Mouse (Mus musculus) G1E (cell line): ENCODE data around the gene Sycp2l.

Source experiments
- CTCF ChIP-seq: IDR thresholded peaks from 2 replicates; pipeline ENCODE4 v1.5.1; 2012; ENCODE audit warnings: low read depth, low read length, inconsistent platforms, mixed read lengths
- GATA1 ChIP-seq: IDR thresholded peaks from 2 replicates; pipeline ENCODE4 v1.6.1; 2012; ENCODE audit warnings: borderline replicate concordance, low read length, inconsistent platforms, mixed read lengths
- GATA2 ChIP-seq: IDR thresholded peaks from 2 replicates; pipeline ENCODE4 v1.6.1; 2012; ENCODE audit warnings: low read depth, low read length, inconsistent platforms, borderline replicate concordance

DNA sequence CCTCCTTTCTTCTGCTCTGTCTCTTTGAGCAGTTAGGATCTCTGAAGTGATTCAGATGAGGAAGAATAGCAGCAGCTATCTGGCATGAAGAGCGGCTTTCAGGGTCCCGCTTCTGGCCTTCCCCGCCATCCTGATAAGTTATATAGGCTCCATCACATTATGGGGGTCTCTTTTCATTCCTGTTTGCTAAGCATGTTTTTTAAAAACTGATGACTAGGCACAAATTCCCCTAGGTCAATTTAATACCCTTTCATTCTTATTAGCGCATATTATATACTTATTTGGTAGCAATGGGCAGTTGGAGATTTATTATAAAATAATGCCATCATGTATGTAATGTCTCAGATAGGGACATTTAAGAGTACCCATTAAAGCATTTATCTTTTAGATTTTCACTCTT is 46.5 kb upstream of the Sycp2l start:
- TF ChIP-seq GATA2 (no peak), CTCF (no peak), GATA1 (no peak)
